Comparison of ENCODE assay signal across 13 mouse cellular contexts in the genomic region with DNA sequence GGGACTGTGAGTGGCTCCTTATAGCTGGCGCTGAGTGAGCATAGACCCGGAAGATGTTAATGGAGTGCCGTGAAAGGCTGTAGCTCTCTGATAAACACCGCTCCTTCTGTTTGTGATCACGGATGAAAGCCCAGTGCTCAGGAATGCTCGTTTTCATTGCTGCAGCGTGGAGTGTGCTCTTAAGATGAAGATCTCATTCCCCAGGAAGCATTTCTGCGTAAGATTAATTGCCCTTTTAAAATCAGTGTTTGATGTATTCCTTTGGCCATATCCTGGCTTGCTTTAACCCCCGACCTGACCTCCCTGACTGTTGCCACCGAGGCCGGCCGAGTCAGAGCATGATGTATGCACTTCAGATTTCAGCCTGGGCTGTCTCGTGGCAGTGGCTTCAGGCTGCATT.
DNase-seq lines count a peak whose midpoint lies in the region; ATAC-seq lines count a peak whose summit lies in the region.
"Had no signal": no experiment of that assay in that cellular context is flagged by ENCODE, and none has a peak within 500 bp of the region (broad histone marks: within the 10 kb centered on the region; RNA-seq: fewer than 3 reads in every experiment).

No protein-coding gene starts in this region.

- 17% methylated on average over 13 of the region's 13 CpGs for WGBS in neural tube, embryonic 15.5 days

- no peaks in the 10 kb centered on the region for H3K36me3 ChIP-seq in neural tube, embryonic 15.5 days

- H3K27ac ChIP-seq in neural tube, embryonic 15.5 days (replicated peaks), result no peak overlapping the region
- H3K27ac ChIP-seq: gastrocnemius, adult 2 months; macrophage had no signal

- H3K4me2 ChIP-seq in neural tube, embryonic 15.5 days, result peak overlapping the region; percentile 11; the same call in 1 of the 2 replicates

- H3K4me1 ChIP-seq in neural tube, embryonic 15.5 days, result peaks cover 5% of the 10 kb centered on the region

- H3K4me3 ChIP-seq in neural tube, embryonic 15.5 days (replicated peaks), result no peak overlapping the region
- H3K4me3 ChIP-seq: gastrocnemius, adult 2 months had no signal

- no peaks in the 10 kb centered on the region for H3K27me3 ChIP-seq in neural tube, embryonic 15.5 days (replicated peaks)

- no peaks in the 10 kb centered on the region for H3K9me3 ChIP-seq in neural tube, embryonic 15.5 days (replicated peaks)
- H3K9me3 ChIP-seq: G1E had no signal

- H3K9ac ChIP-seq in neural tube, embryonic 15.5 days (replicated peaks), result no peak overlapping the region

- no peak for ATAC-seq in neural tube, embryonic 15.5 days (ENCODE audit: low FRiP score)
- no peak for ATAC-seq in erythroblast, adult 5-6 weeks (replicated peaks; ENCODE audit: low FRiP score, poor library complexity, severe bottlenecking)

- peak; percentile 35 to 80 for DNase-seq in adrenal gland, adult (ENCODE audit: inconsistent age in 2 of 2, low spot score in 1 of 2)
- no peak for DNase-seq in adrenal gland, postnatal 4 days (ENCODE audit: low spot score in 2 of 2)
- DNase-seq in lung, postnatal 10 days, result peak; percentile 17
- no peak for DNase-seq in lung, postnatal 14 days
- DNase-seq in hindlimb bud, embryonic 11.5 days (ENCODE audit: extremely low spot score, low read depth, low spot score), result peak; percentile 58
- DNase-seq in right cerebral cortex, adult 18-20 months, result no peak
- DNase-seq: cerebellum, adult 9-10 months; gastrocnemius, adult 2 months; thymus, postnatal 36 days had no signal

Comparison
In these comparisons a context has a peak if more than half of its experiments do, and no peak if none do; other contexts are left out.
1. DNase-seq: peak in adrenal gland, adult (2 of 2), lung, postnatal 10 days (single experiment) and hindlimb bud, embryonic 11.5 days (single experiment); none in adrenal gland, postnatal 4 days (0 of 2), lung, postnatal 14 days (single experiment) and right cerebral cortex, adult 18-20 months (single experiment).